Mouse (Mus musculus): ENCODE results near the gene Tnfrsf19. TPM values are rescaled to one million over a fixed set of nuclear protein-coding genes. Genes with fewer than 3 reads are reported as not detected.

Gene Tnfrsf19
- polyA plus RNA-seq, 1 experiment from 2014 or later, result 51.1 TPM

GRCm38 (mm10) chr14:61014544-61014943, 31.7 kb downstream of the Tnfrsf19 start:
- ATAC-seq (ENCODE audit: low FRiP score, low read depth), result no peak

GRCm38 (mm10) chr14:61012397-61012931, 33.8 kb downstream of the Tnfrsf19 start:
- peak overlapping the region; percentile 48 for H3K9ac ChIP-seq
- peak overlapping the region; percentile 70; the same call in 1 of the 2 replicates for H3K27ac ChIP-seq
- WGBS, result 1% methylated on average over 17 of the region's 17 CpGs
- H3K4me1 ChIP-seq, result peaks cover 33% of the 10 kb centered on the region
- peak overlapping the region; percentile 58 for H3K4me2 ChIP-seq (replicated peaks)
- peak; percentile 74 for ATAC-seq (ENCODE audit: low FRiP score, low read depth)
- H3K4me3 ChIP-seq, result peak overlapping the region; percentile 27
- H3K36me3 ChIP-seq, result no peaks in the 10 kb centered on the region
- no peaks in the 10 kb centered on the region for H3K9me3 ChIP-seq
- peaks cover 20% of the 10 kb centered on the region for H3K27me3 ChIP-seq

More at GRCm38 (mm10) chr14:61014544-61014943, 31.7 kb downstream of the Tnfrsf19 start:
- Histone ChIP-seq H3K4me3 (no peak overlapping the region), H3K4me2 (replicated peaks) (peak overlapping the region; percentile 31), H3K27me3 (peaks cover 18% of the 10 kb centered on the region), H3K9ac (no peak overlapping the region), H3K36me3 (no peaks in the 10 kb centered on the region), H3K4me1 (peaks cover 42% of the 10 kb centered on the region), H3K9me3 (no peaks in the 10 kb centered on the region), H3K27ac (no peak overlapping the region)
- WGBS, result 23% methylated on average over 15 of the region's 15 CpGs

GRCm38 (mm10) chr14:61011621-61012174, 34.6 kb downstream of the Tnfrsf19 start:
- no peaks in the 10 kb centered on the region for H3K36me3 ChIP-seq
- H3K27ac ChIP-seq, result peak overlapping the region; percentile 15; the same call in 1 of the 2 replicates
- H3K4me3 ChIP-seq, result no peak overlapping the region
- H3K9me3 ChIP-seq, result no peaks in the 10 kb centered on the region
- 94% methylated on average over 8 of the region's 8 CpGs for WGBS
- H3K9ac ChIP-seq, result no peak overlapping the region
- no peak for ATAC-seq (ENCODE audit: low FRiP score, low read depth)
- H3K4me1 ChIP-seq, result peaks cover 28% of the 10 kb centered on the region
- peaks cover 19% of the 10 kb centered on the region for H3K27me3 ChIP-seq
- no peak overlapping the region; the same call in 1 of the 2 replicates for H3K4me2 ChIP-seq (replicated peaks)

DNA sequence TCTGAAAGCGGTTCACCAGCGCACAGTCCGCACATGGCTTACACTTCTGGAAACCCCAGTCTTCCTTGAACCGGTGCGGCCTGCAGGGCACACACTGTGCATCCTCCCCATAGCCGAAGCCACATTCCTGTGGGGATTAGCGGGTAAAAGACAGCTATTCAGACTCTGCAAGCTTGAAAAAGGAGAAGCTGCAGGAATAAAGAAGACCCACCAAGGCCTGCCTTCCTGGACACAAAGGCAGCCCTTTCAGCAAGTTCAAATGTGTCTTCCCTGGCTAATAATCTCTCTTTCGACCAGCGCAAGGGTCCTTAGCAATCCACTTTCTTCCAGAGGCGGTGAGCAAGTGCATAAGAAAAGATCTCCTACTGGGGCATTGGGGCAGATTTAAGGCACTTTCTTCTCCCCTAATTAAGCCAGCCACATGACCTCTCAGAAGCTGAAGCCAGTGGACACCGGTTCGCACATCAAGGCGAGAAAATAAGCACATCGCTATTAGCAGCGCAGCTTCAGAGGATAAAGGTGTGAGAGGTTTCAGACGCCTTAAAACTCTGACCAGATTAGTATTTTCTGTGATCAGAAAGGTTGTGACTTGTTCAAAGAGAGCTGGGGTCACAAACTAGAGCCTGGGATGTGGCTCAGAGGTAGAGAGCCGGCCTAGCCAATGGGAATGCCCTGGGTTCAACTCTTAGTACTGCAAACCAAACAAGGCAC, 41.0 kb downstream of the Tnfrsf19 start:
- Histone ChIP-seq H3K27ac (no peak overlapping the region), H3K9ac (no peak overlapping the region), H3K4me3 (no peak overlapping the region), H3K4me2 (replicated peaks) (no peak overlapping the region), H3K4me1 (0 out of 2 replicates have a peak, but pooled peaks cover 2% of the 10 kb centered on the region), H3K9me3 (no peaks in the 10 kb centered on the region), H3K36me3 (no peaks in the 10 kb centered on the region), H3K27me3 (peaks cover 24% of the 10 kb centered on the region)
- WGBS, result 33% methylated on average over 17 of the region's 17 CpGs
- no peak for ATAC-seq (ENCODE audit: low FRiP score, low read depth)

DNA sequence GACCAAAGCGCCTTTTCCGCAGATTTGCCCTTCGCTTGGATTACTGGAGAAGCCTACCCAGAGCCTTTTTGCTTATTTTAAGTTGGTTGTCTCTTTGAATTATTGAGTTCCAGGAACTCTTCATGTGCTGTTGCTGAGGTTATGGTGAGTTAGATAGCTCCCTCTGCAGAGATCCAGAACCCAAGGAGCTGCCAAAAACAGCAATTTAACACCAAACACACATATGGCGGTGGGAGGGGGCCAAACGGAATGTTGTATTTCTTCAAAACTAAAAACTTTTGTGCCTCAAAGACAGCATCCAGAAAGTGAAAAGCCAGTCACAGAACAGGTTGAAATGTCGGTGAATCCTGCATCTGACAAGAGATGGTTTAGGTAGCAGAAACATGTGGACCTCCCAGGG, 42.6 kb downstream of the Tnfrsf19 start:
- Histone ChIP-seq H3K9me3 (no peaks in the 10 kb centered on the region), H3K27me3 (peaks cover 24% of the 10 kb centered on the region; the same call in 1 of the 2 replicates), H3K27ac (no peak overlapping the region), H3K4me2 (replicated peaks) (no peak overlapping the region), H3K36me3 (no peaks in the 10 kb centered on the region), H3K4me3 (no peak overlapping the region), H3K4me1 (0 out of 2 replicates have a peak, but pooled peaks cover 2% of the 10 kb centered on the region), H3K9ac (no peak overlapping the region)
- 89% methylated on average over 6 of the region's 6 CpGs for WGBS
- no peak for ATAC-seq (ENCODE audit: low FRiP score, low read depth)

- H3K4me1 ChIP-seq, result peaks cover 18% of the 10 kb centered on the region
- H3K9ac ChIP-seq, result no peak overlapping the region
- peaks cover 5% of the 10 kb centered on the region; the same call in 1 of the 2 replicates for H3K27me3 ChIP-seq
- H3K27ac ChIP-seq, result no peak overlapping the region
- H3K4me2 ChIP-seq (replicated peaks), result no peak overlapping the region
- H3K9me3 ChIP-seq, result no peaks in the 10 kb centered on the region
- no peak overlapping the region for H3K4me3 ChIP-seq
- no peaks in the 10 kb centered on the region for H3K36me3 ChIP-seq
- no peak for ATAC-seq (ENCODE audit: low FRiP score, low read depth)
- 92% methylated on average over 5 of the region's 5 CpGs for WGBS
Measured at GRCm38 (mm10) chr14:61000072-61000471, 46.2 kb downstream of the Tnfrsf19 start.

DNA sequence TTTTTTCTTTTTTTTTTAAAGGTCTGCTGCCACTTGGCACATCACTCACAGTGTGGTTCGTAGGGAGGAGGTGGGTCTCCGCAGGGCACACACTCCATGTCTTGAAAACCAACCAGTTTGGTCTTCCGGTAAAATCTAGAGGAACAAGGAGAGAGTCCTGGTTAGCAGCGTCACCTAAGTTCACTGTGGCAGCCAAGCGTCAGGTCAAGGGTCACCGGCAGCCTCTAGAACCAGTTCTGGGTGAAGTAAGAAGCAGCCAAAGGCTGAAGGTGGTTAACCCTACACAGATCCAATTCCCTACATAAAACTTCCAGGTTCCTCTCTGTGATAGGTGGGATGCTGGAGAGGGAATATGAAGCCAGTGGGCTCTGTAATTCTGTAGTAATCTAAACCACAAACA, 49.7 kb downstream of the Tnfrsf19 start:
- no peak for ATAC-seq (ENCODE audit: low FRiP score, low read depth)
- 77% methylated on average over 6 of the region's 6 CpGs for WGBS
- Histone ChIP-seq H3K9ac (no peak overlapping the region), H3K9me3 (no peaks in the 10 kb centered on the region), H3K27me3 (no peaks in the 10 kb centered on the region), H3K27ac (no peak overlapping the region), H3K36me3 (no peaks in the 10 kb centered on the region), H3K4me2 (replicated peaks) (no peak overlapping the region), H3K4me1 (peaks cover 18% of the 10 kb centered on the region), H3K4me3 (no peak overlapping the region)

DNA sequence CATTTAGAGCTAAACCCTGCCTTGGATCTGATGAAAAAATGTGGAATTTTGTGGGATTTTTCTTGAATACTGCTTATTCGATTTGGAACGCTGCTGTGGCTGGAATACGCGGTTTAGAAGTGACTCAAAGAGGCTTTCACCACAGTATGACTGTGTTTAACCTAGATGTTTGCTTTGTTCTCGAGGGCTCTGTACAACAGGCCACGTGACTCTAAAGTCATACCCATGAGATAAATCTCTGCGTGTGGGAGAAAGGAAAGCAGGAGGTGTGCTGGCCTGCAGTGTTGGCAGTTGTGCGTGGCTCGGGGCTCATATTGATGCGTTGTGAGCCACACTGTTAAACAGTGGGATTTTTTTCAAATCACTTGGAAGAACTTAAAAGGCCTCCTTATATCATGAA, 52.8 kb downstream of the Tnfrsf19 start:
- H3K36me3 ChIP-seq, result no peaks in the 10 kb centered on the region
- no peak overlapping the region for H3K9ac ChIP-seq
- H3K9me3 ChIP-seq, result no peaks in the 10 kb centered on the region
- no peak overlapping the region for H3K4me2 ChIP-seq (replicated peaks)
- H3K4me3 ChIP-seq, result no peak overlapping the region
- peaks cover 22% of the 10 kb centered on the region for H3K4me1 ChIP-seq
- no peak overlapping the region for H3K27ac ChIP-seq
- WGBS, result 70% methylated on average over 10 of the region's 10 CpGs
- no peaks in the 10 kb centered on the region for H3K27me3 ChIP-seq
- no peak for ATAC-seq (ENCODE audit: low FRiP score, low read depth)

- peaks cover 26% of the 10 kb centered on the region for H3K4me1 ChIP-seq
- H3K36me3 ChIP-seq, result no peaks in the 10 kb centered on the region
- no peaks in the 10 kb centered on the region for H3K27me3 ChIP-seq
- H3K4me2 ChIP-seq (replicated peaks), result no peak overlapping the region
- ATAC-seq (ENCODE audit: low FRiP score, low read depth), result no peak
- no peak overlapping the region for H3K4me3 ChIP-seq
- H3K9ac ChIP-seq, result no peak overlapping the region
- 99% methylated on average over 3 of the region's 3 CpGs for WGBS
- no peak overlapping the region for H3K27ac ChIP-seq
- H3K9me3 ChIP-seq, result no peaks in the 10 kb centered on the region
Measured at GRCm38 (mm10) chr14:60993092-60993491, 53.2 kb downstream of the Tnfrsf19 start.

DNA sequence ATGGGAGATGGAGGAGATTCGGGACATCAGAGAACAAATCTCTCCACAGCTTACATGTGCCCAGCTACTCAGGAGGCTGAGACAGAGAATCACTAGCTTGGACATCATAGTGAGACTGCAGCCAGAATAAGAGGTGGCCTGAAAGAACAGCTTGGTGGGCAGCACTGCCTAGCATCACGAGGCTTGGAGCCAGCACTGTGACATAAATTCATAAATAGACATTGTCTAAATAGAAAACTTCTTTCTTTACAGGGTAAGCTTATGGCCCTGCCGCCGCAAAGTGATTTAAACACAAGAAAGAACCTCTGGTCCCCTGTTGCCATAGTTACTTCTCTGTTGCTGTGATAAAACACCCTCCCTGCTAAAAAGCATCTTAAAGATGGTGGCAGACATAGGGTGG, 54.1 kb downstream of the Tnfrsf19 start:
- H3K36me3 ChIP-seq, result no peaks in the 10 kb centered on the region
- peaks cover 33% of the 10 kb centered on the region for H3K4me1 ChIP-seq

GRCm38 (mm10) chr14:60988228-60988627, 58.1 kb downstream of the Tnfrsf19 start:
- H3K4me1 ChIP-seq, result peaks cover 36% of the 10 kb centered on the region
- H3K36me3 ChIP-seq, result no peaks in the 10 kb centered on the region
- no peaks in the 10 kb centered on the region for H3K27me3 ChIP-seq
- H3K9me3 ChIP-seq, result no peaks in the 10 kb centered on the region
- 45% methylated on average over 6 of the region's 6 CpGs for WGBS
- H3K4me2 ChIP-seq (replicated peaks), result no peak overlapping the region
- ATAC-seq (ENCODE audit: low FRiP score, low read depth), result 0 out of 2 replicates have a peak, but pooled peaks have one; percentile 28
- H3K27ac ChIP-seq, result no peak overlapping the region
- no peak overlapping the region for H3K9ac ChIP-seq
- no peak overlapping the region for H3K4me3 ChIP-seq

More for the DNA sequence above, 54.1 kb downstream of the Tnfrsf19 start:
- no peak for ATAC-seq (ENCODE audit: low FRiP score, low read depth)
- H3K27me3 ChIP-seq, result no peaks in the 10 kb centered on the region
- WGBS, result 75% methylated on average over 4 of the region's 4 CpGs
- H3K4me2 ChIP-seq (replicated peaks), result no peak overlapping the region
- H3K9ac ChIP-seq, result no peak overlapping the region
- no peaks in the 10 kb centered on the region for H3K9me3 ChIP-seq
- H3K27ac ChIP-seq, result no peak overlapping the region
- H3K4me3 ChIP-seq, result no peak overlapping the region

GRCm38 (mm10) chr14:60986926-60987325, 59.4 kb downstream of the Tnfrsf19 start:
- Histone ChIP-seq H3K9me3 (no peaks in the 10 kb centered on the region), H3K4me3 (no peak overlapping the region), H3K27me3 (no peaks in the 10 kb centered on the region), H3K36me3 (no peaks in the 10 kb centered on the region), H3K27ac (no peak overlapping the region), H3K4me1 (peaks cover 36% of the 10 kb centered on the region), H3K4me2 (replicated peaks) (no peak overlapping the region), H3K9ac (no peak overlapping the region)
- ATAC-seq (ENCODE audit: low FRiP score, low read depth), result no peak
- 62% methylated on average over 5 of the region's 5 CpGs for WGBS

Data from limb, embryonic 13.5 days (tissue).